Mouse (Mus musculus) lung, postnatal 14 days (tissue): Measurements from ENCODE around the gene Lman2.
A peak's percentile ranks its signal among the peaks of the same experiment; 100 is the strongest.

Experiments used
- DNase-seq: peaks from one replicate; pipeline ENCODE4 v3.0.0; 2021

The Lman2 gene

DNA sequence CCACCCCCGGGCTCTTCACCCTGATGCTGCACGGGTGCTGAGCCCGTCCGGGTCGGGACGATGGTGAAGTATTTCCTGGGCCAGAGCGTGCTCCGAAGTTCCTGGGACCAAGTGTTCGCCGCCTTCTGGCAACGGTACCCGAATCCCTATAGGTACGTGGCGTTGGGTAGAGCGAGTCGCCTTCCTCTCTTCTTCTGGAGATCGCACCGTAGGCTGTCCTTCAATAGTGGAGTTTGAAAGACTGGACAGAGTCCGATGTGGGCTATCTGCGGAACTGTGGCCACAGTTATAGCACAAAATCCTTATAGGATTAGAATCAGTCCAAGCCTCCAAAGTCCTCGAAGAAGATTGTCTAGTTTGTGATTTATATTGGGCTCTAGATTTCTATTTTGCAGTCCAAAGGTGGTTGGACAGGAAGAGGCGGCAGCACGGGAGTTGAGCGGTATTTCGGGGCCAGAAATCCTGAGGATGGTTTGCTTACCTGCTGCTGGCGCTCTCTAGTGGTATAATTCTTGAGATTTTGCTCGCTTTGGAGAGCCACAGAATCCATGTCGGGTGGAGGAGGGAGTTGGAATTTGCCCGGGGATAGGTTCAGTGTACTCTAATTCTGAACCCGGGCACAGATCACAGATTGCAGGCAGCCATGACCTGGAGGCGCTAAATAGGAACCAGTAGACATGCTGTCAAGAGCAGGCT is 40.3 kb downstream of the Lman2 start:
- DNase-seq, result peak; percentile 26

DNA sequence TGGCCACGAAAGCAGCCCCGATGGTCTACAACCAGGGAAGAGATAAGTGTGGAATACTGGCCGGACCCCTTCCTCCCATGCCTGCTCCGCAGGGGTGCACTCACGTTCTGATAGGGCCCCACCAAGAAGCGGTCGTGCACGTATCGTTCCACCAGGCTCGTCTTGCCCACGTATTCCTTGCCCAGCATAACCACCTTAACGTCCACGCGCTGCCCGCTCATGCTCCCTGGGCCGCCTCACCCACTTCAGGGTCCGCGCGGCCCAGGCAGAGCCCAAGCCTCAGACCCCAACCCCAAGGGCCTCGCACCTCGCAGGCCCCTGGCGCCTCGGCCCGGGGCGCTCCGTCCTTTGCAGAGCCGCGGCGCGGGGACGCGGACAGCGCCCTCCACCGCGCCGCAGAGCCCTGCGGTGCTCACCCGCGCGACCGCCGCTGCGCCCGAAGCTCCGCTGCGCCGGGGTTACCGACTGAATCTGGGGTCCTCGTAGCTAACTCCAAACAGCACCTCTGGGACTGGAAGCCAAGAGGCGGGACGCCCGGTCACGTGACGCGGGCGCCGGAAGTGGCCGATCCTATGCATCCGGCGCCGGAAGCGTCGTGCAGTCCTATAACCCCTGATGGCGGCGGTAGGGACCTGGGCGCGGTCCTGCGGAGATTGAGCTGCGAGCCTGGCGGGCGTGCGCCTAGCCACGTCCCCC is 41.0 kb downstream of the Lman2 start, which contains the start of gene Rab24:
Gene Rab24, minus strand, starts transcription at position 513 of the 696 bp plus-strand sequence.
- peak; percentile 87 for DNase-seq

- no peak for DNase-seq
Observed at GRCm38 (mm10) chr13:55319931-55320533, 42.6 kb downstream of the Lman2 start, which contains the start of gene Prelid1. Gene Prelid1 (plus strand): TSS chr13:55320500.

DNA sequence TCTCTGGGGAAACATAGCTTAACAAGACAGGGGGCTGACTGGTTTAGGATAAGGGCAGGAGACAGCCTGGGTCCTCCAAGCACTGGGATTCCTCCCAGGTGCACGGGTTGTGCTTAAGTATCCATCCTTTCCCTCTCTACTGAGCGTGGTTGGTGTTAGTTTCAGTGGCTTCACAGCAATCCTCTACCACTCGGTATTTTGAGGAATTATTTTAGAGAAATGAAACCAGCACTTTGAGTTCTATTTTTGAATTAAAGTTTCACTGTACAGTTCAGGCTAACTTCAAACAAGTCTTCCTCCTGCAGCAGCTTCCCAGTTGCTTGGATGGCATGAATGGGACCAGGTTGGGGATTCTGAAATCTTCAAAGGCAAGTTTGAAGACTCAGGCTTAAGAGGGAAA is 44.2 kb downstream of the Lman2 start:
- DNase-seq, result no peak

DNA sequence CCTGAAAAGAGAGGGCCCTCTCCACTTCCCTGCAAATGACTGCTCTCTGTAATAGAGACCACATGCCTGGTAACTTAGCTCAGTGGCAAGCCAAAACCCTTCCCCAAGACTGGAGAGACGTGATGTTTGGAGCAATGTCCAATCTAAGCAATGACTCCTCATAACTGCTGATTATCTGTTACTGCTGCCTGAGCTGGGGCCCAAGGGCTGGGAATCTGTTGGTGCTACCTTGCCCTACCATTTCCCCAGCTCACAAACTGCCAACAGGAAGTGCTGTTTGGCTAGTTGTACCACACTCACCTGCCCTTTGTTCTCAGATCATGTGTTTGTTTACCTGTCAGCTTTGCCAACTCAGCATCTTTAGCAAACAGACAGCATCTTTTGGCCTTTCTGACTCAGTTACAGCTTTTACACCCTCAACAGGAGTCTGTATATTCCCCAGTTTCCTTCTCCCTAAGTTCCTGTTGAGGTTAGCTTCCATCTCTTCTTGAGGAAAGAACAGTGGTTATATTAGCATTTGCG is 47.6 kb downstream of the Lman2 start:
- no peak for DNase-seq

DNA sequence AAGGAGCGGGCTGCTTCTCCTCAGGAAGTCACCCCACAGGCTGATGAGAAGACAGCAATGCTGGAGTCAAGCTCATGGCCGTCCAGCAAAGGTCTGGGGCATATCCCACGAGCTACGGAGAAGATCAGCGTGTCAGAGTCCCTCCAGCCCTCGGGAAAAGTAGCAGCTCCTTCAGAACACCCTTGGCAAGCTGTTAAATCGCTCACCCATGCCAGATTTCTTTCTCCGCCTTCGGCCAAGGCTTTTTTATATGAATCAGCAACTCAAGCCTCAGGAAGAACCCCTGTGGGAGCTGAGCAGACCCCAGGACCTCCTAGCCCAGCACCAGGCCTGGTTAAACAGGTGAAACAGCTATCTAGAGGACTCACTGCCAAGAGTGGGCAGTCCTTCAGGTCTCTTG is 49.5 kb downstream of the Lman2 start:
- no peak for DNase-seq

DNA sequence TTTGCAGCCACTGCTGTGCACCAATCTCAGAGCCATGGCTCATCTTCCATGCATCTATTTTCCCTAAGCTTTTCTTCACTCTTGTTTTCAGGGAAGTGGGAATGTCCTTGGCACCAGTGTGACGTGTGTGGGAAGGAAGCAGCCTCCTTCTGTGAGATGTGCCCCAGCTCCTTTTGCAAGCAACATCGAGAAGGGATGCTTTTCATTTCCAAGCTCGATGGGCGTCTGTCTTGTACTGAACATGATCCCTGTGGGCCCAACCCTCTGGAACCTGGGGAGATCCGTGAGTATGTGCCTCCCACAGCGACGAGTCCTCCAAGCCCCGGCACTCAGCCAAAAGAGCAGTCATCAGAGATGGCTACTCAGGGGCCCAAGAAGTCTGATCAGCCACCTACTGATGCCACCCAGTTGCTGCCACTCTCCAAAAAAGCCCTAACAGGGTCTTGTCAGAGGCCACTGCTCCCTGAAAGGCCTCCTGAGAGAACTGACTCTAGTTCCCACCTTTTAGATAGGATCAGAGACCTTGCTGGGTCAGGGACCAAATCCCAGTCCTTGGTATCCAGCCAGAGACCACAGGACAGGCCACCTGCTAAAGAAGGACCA is 50.5 kb downstream of the Lman2 start:
- no peak for DNase-seq

GRCm38 (mm10) chr13:55300913-55301312 is 61.7 kb downstream of the Lman2 start:
- DNase-seq, result no peak

- DNase-seq, result no peak
Observed at GRCm38 (mm10) chr13:55296760-55297159, 65.8 kb downstream of the Lman2 start.
